Comparison of ENCODE assay signal across 17 mouse cellular contexts in the genomic region with DNA sequence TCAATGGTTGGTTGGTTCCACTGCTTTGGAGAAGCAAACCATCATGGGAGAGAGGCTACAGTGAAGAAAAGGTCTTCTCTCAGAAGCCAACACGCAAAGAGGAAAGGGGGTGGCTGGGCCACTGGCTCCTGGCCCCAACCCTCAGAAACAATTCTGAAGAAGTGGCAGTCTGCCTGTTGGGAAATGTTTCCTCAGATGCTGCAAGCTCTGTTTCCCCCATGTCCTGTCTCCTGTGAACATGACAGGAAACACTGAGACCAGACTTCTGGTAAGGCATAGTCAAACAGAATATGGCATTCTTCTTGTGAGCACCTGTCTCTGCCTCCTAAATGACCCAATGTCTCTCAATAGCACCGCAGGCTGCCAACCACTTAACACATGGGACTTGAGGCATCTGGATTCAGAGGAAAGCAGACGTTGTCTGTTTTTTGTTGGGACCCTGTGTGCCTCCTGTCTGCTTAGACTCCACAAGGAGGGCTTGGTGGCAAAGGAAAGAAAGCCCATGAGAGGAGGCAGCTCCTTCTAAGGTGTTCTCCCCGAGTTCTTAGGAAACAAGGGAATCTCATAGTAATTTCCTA.
A peak's percentile ranks its signal among the peaks of the same experiment; 100 is the strongest.
DNase-seq lines count a peak whose midpoint lies in the region; ATAC-seq lines count a peak whose summit lies in the region.
"Had no signal": no experiment of that assay in that cellular context is flagged by ENCODE, and none has a peak within 500 bp of the region (broad histone marks: within the 10 kb centered on the region; RNA-seq: fewer than 3 reads in every experiment).

No protein-coding gene starts in this region.

- 81% methylated on average over 4 of the region's 4 CpGs for WGBS in forebrain, embryonic 11.5 days
- WGBS in forebrain, embryonic 10.5 days = 79% methylated on average over 4 of the region's 4 CpGs
- 81% methylated on average over 4 of the region's 4 CpGs for WGBS in midbrain, embryonic 11.5 days
- 81% methylated on average over 4 of the region's 4 CpGs for WGBS in midbrain, embryonic 16.5 days

- H3K9me3 ChIP-seq in forebrain, embryonic 11.5 days (ENCODE audit: control insufficient read depth, low read length) = no peaks in the 10 kb centered on the region
- H3K9me3 ChIP-seq in forebrain, embryonic 10.5 days = no peaks in the 10 kb centered on the region
- no peaks in the 10 kb centered on the region for H3K9me3 ChIP-seq in midbrain, embryonic 11.5 days (ENCODE audit: control insufficient read depth, low read length)
- H3K9me3 ChIP-seq in midbrain, embryonic 16.5 days (replicated peaks; ENCODE audit: control insufficient read depth, low read length, poor library complexity, severe bottlenecking) = no peaks in the 10 kb centered on the region
- H3K9me3 ChIP-seq: embryonic facial prominence, embryonic 10.5 days; embryonic facial prominence, embryonic 12.5 days; forebrain, embryonic 12.5 days; G1E had no signal

- no peak overlapping the region for H3K27ac ChIP-seq in forebrain, embryonic 11.5 days (ENCODE audit: low read depth, low read length)
- H3K27ac ChIP-seq in forebrain, embryonic 10.5 days = no peak overlapping the region
- H3K27ac ChIP-seq in midbrain, embryonic 11.5 days (ENCODE audit: low read depth, low read length) = no peak overlapping the region
- H3K27ac ChIP-seq in midbrain, embryonic 16.5 days (ENCODE audit: low read length) = no peak overlapping the region
- H3K27ac ChIP-seq: embryonic facial prominence, embryonic 12.5 days; forebrain, embryonic 12.5 days had no signal

- peak; percentile 35 for DNase-seq in forebrain, embryonic 11.5 days (ENCODE audit: low spot score)
- DNase-seq in forebrain, embryonic 10.5 days (ENCODE audit: extremely low spot score, low spot score) = no peak
- peak; percentile 61 for DNase-seq in midbrain, embryonic 11.5 days (ENCODE audit: low spot score, missing footprints)
- DNase-seq in right cerebral cortex, adult 2 months (ENCODE audit: low spot score in 2 of 2) = no peak
- no peak for DNase-seq in frontal cortex, postnatal 10 days (ENCODE audit: low spot score in 2 of 2)
- DNase-seq: B cell, adult 2 months had no signal

- no peaks in the 10 kb centered on the region for H3K4me1 ChIP-seq in forebrain, embryonic 11.5 days (replicated peaks; ENCODE audit: control insufficient read depth, insufficient read depth, low read length)
- peaks cover 15% of the 10 kb centered on the region for H3K4me1 ChIP-seq in forebrain, embryonic 10.5 days
- no peaks in the 10 kb centered on the region for H3K4me1 ChIP-seq in midbrain, embryonic 11.5 days (ENCODE audit: control insufficient read depth, insufficient read depth, low read length)
- H3K4me1 ChIP-seq in midbrain, embryonic 16.5 days (ENCODE audit: control insufficient read depth, insufficient read depth, low read length) = no peaks in the 10 kb centered on the region
- H3K4me1 ChIP-seq: forebrain, embryonic 12.5 days had no signal

- H3K9ac ChIP-seq in forebrain, embryonic 11.5 days (ENCODE audit: low read length) = no peak overlapping the region
- H3K9ac ChIP-seq in midbrain, embryonic 11.5 days (ENCODE audit: low read length) = no peak overlapping the region
- H3K9ac ChIP-seq in midbrain, embryonic 16.5 days (ENCODE audit: low read depth, low read length) = no peak overlapping the region
- H3K9ac ChIP-seq: embryonic facial prominence, embryonic 12.5 days; forebrain, embryonic 12.5 days had no signal

- no peak for ATAC-seq in forebrain, embryonic 11.5 days (replicated peaks; ENCODE audit: low FRiP score)
- no peak for ATAC-seq in midbrain, embryonic 11.5 days (ENCODE audit: low FRiP score)
- no peak for ATAC-seq in midbrain, embryonic 16.5 days
- ATAC-seq in granulocyte monocyte progenitor cell, adult 5-6 weeks (replicated peaks; ENCODE audit: poor library complexity, severe bottlenecking) = peak; percentile 58
- peak; percentile 69 for ATAC-seq in megakaryocyte progenitor cell, adult 5-6 weeks (replicated peaks; ENCODE audit: poor library complexity)
- ATAC-seq: CD4-positive, CD25-positive, alpha-beta regulatory T cell, adult 4 months; forebrain, embryonic 14.5 days had no signal

- no peaks in the 10 kb centered on the region for H3K27me3 ChIP-seq in forebrain, embryonic 11.5 days (ENCODE audit: control insufficient read depth, insufficient read depth, low read length)
- H3K27me3 ChIP-seq in forebrain, embryonic 10.5 days (ENCODE audit: poor library complexity, severe bottlenecking) = no peaks in the 10 kb centered on the region
- no peaks in the 10 kb centered on the region for H3K27me3 ChIP-seq in midbrain, embryonic 11.5 days (ENCODE audit: control insufficient read depth, insufficient read depth, low read length)
- no peaks in the 10 kb centered on the region for H3K27me3 ChIP-seq in midbrain, embryonic 16.5 days (ENCODE audit: control insufficient read depth, insufficient read depth, low read depth, low read length)
- H3K27me3 ChIP-seq: CH12.LX; embryonic facial prominence, embryonic 12.5 days; forebrain, embryonic 12.5 days had no signal

- H3K4me3 ChIP-seq in forebrain, embryonic 11.5 days (ENCODE audit: low read depth, low read length) = no peak overlapping the region
- no peak overlapping the region for H3K4me3 ChIP-seq in forebrain, embryonic 10.5 days
- no peak overlapping the region for H3K4me3 ChIP-seq in midbrain, embryonic 11.5 days (ENCODE audit: low read depth, low read length)
- H3K4me3 ChIP-seq in midbrain, embryonic 16.5 days (ENCODE audit: low read depth, low read length) = no peak overlapping the region
- H3K4me3 ChIP-seq: embryonic facial prominence, embryonic 10.5 days; embryonic facial prominence, embryonic 12.5 days; erythroblast, embryonic 14.5 days; forebrain, embryonic 12.5 days had no signal

- H3K4me2 ChIP-seq in forebrain, embryonic 11.5 days (ENCODE audit: low read depth, low read length, severe bottlenecking) = no peak overlapping the region
- H3K4me2 ChIP-seq in midbrain, embryonic 11.5 days = no peak overlapping the region
- no peak overlapping the region for H3K4me2 ChIP-seq in midbrain, embryonic 16.5 days (ENCODE audit: low read length)
- H3K4me2 ChIP-seq: embryonic facial prominence, embryonic 12.5 days; forebrain, embryonic 12.5 days had no signal

- H3K36me3 ChIP-seq in forebrain, embryonic 11.5 days (ENCODE audit: control insufficient read depth, insufficient read depth, low read length) = no peaks in the 10 kb centered on the region
- no peaks in the 10 kb centered on the region for H3K36me3 ChIP-seq in forebrain, embryonic 10.5 days (replicated peaks)
- H3K36me3 ChIP-seq in midbrain, embryonic 11.5 days (ENCODE audit: control insufficient read depth, insufficient read depth, low read length) = no peaks in the 10 kb centered on the region
- no peaks in the 10 kb centered on the region for H3K36me3 ChIP-seq in midbrain, embryonic 16.5 days (ENCODE audit: control insufficient read depth, insufficient read depth, low read length)
- H3K36me3 ChIP-seq: embryonic facial prominence, embryonic 10.5 days; embryonic facial prominence, embryonic 12.5 days; forebrain, embryonic 12.5 days; G1E had no signal

Comparison
In these comparisons a context has a peak if more than half of its experiments do, and no peak if none do; other contexts are left out.
1. DNase-seq: peak in forebrain, embryonic 11.5 days (single experiment) and midbrain, embryonic 11.5 days (single experiment); none in forebrain, embryonic 10.5 days (single experiment), right cerebral cortex, adult 2 months (0 of 2) and frontal cortex, postnatal 10 days (0 of 2).
2. ATAC-seq: peak in granulocyte monocyte progenitor cell, adult 5-6 weeks (single experiment) and megakaryocyte progenitor cell, adult 5-6 weeks (single experiment); none in forebrain, embryonic 11.5 days (single experiment), midbrain, embryonic 11.5 days (single experiment) and midbrain, embryonic 16.5 days (single experiment).